9 mouse cellular contexts compared by ENCODE assay signal in genomic region chr6:72283914-72284313, GRCm38 (mm10). TPM values are rescaled to one million over a fixed set of nuclear protein-coding genes. Genes with fewer than 3 reads are reported as not detected.
DNase-seq lines count a peak whose midpoint lies in the region; ATAC-seq lines count a peak whose summit lies in the region.
"Had no signal": no experiment of that assay in that cellular context is flagged by ENCODE, and none has a peak within 500 bp of the region (broad histone marks: within the 10 kb centered on the region; RNA-seq: fewer than 3 reads in every experiment).

No protein-coding gene starts in this region.

- H3K4me3 ChIP-seq in neural tube, embryonic 15.5 days (replicated peaks), result no peak overlapping the region
- H3K4me3 ChIP-seq: neural tube, embryonic 13.5 days had no signal

- DNase-seq in gastrocnemius, adult 18-20 months (ENCODE audit: low spot score), result peak; percentile 38
- DNase-seq in gastrocnemius, postnatal 36 days, result no peak
- DNase-seq in neural tube, embryonic 10.5 days (ENCODE audit: extremely low spot score, low spot score), result peak; percentile 45
- peak; percentile 18 for DNase-seq in T-cell, adult 2 months (ENCODE audit: low spot score)
- peak; percentile 67 for DNase-seq in induced T-regulatory cell, adult 2 months (ENCODE audit: low read depth)
- DNase-seq in frontal cortex, postnatal 14 days (ENCODE audit: low spot score in 2 of 2), result no peak

- H3K4me2 ChIP-seq in neural tube, embryonic 15.5 days, result no peak overlapping the region
- H3K4me2 ChIP-seq: neural tube, embryonic 13.5 days had no signal

- intact Hi-C loops in gastrocnemius, postnatal 36 days (cut with DNase I), result loop anchor here (2.0 to 5.0 kb wide), 2 partner anchors 35 to 123 kb away; no protein-coding TSS in a partner anchor

- H3K4me1 ChIP-seq in neural tube, embryonic 15.5 days, result no peaks in the 10 kb centered on the region
- H3K4me1 ChIP-seq: neural tube, embryonic 13.5 days had no signal

- 25% methylated on average over 4 of the region's 4 CpGs for WGBS in neural tube, embryonic 15.5 days

- H3K27ac ChIP-seq in neural tube, embryonic 15.5 days (replicated peaks), result no peak overlapping the region
- H3K27ac ChIP-seq: neural tube, embryonic 13.5 days had no signal

- ATAC-seq in neural tube, embryonic 15.5 days (ENCODE audit: low FRiP score), result no peak
- peak; percentile 47; the same call in 1 of the 2 replicates for ATAC-seq in monocyte, adult 5-6 weeks (replicated peaks; ENCODE audit: insufficient number of reproducible peaks, low FRiP score, low TSS enrichment, poor library complexity, severe bottlenecking)

- H3K9me3 ChIP-seq in neural tube, embryonic 15.5 days (replicated peaks), result no peaks in the 10 kb centered on the region
- H3K9me3 ChIP-seq: neural tube, embryonic 13.5 days had no signal

- no peak overlapping the region for H3K9ac ChIP-seq in neural tube, embryonic 15.5 days (replicated peaks)
- H3K9ac ChIP-seq: neural tube, embryonic 13.5 days had no signal

- no peaks in the 10 kb centered on the region for H3K36me3 ChIP-seq in neural tube, embryonic 15.5 days
- H3K36me3 ChIP-seq: neural tube, embryonic 13.5 days had no signal

- no peaks in the 10 kb centered on the region for H3K27me3 ChIP-seq in neural tube, embryonic 15.5 days (replicated peaks)
- H3K27me3 ChIP-seq: neural tube, embryonic 13.5 days had no signal

RNA-seq across cellular contexts. Expression of gene Sftpb, which starts 20.5 kb away (rescaled TPM):
- total RNA-seq in gastrocnemius, adult 18-20 months (2021), result not detected
- not detected for total RNA-seq in gastrocnemius, postnatal 36 days (2021)
- polyA plus RNA-seq in neural tube, embryonic 15.5 days (2015; fragmentation: Nextera tagmentation; extraction: Ambion mirVana), result 0.13 and 0.40 TPM in 2 replicates
- total RNA-seq in monocyte, adult 5-6 weeks (2017), result not detected in 3 replicates

RNA-seq across cellular contexts. Expression of gene Atoh8, which starts 48.5 kb away (rescaled TPM):
- total RNA-seq in gastrocnemius, adult 18-20 months (2021), result 1 to 10 TPM; 4.3 to 6.3 TPM
- 1 to 10 TPM; 5.2 to 5.7 TPM for total RNA-seq in gastrocnemius, postnatal 36 days (2021)
- 3.1 and 5.1 TPM in 2 replicates for polyA plus RNA-seq in neural tube, embryonic 15.5 days (2015; fragmentation: Nextera tagmentation; extraction: Ambion mirVana)
- 0.49 TPM in 1 of 3 replicates, not detected in the others for total RNA-seq in monocyte, adult 5-6 weeks (2017)

Comparison
In these comparisons a context has a peak if more than half of its experiments do, and no peak if none do; other contexts are left out.
1. DNase-seq: peak in gastrocnemius, adult 18-20 months (single experiment), neural tube, embryonic 10.5 days (single experiment), T-cell, adult 2 months (single experiment) and induced T-regulatory cell, adult 2 months (single experiment); none in gastrocnemius, postnatal 36 days (0 of 2) and frontal cortex, postnatal 14 days (0 of 2).